Mouse (Mus musculus): ENCODE results near the gene Leo1. TPM values are rescaled to one million over a fixed set of nuclear protein-coding genes. Genes with fewer than 3 reads are reported as not detected.
"Not testable (repeated sequence)": the region's sequence is repeated elsewhere in the genome, so short reads cannot be mapped to it uniquely, and the experiment has no call there.

Leo1 gene
- total RNA-seq, 1 experiment from 2014 or later: 19.3 TPM

- DNase-seq: no peak
These were observed 27.0 kb downstream of the Leo1 start for GRCm38 (mm10) chr9:75468297-75468696.

- DNase-seq: no peak
These were observed 35.9 kb downstream of the Leo1 start for GRCm38 (mm10) chr9:75477212-75477611.

GRCm38 (mm10) chr9:75479106-75479725 lies 37.9 kb downstream of the Leo1 start:
- DNase-seq: no peak

- no peak for DNase-seq
These were observed 39.3 kb downstream of the Leo1 start for GRCm38 (mm10) chr9:75480536-75481075.

- DNase-seq: no peak
These were observed 43.9 kb downstream of the Leo1 start for GRCm38 (mm10) chr9:75485231-75485630.

GRCm38 (mm10) chr9:75488255-75488654 lies 46.9 kb downstream of the Leo1 start:
- not testable (repeated sequence) for DNase-seq

GRCm38 (mm10) chr9:75494407-75495005 lies 53.2 kb downstream of the Leo1 start:
- no peak for DNase-seq

GRCm38 (mm10) chr9:75495945-75496344 lies 54.6 kb downstream of the Leo1 start:
- no peak for DNase-seq

GRCm38 (mm10) chr9:75498571-75498970 lies 57.2 kb downstream of the Leo1 start:
- no peak for DNase-seq

GRCm38 (mm10) chr9:75504311-75504710 lies 63.0 kb downstream of the Leo1 start:
- DNase-seq: no peak

- no peak for DNase-seq
These were observed 70.1 kb downstream of the Leo1 start for GRCm38 (mm10) chr9:75511236-75511939.

GRCm38 (mm10) chr9:75515464-75516113 lies 74.3 kb downstream of the Leo1 start:
- no peak for DNase-seq

Other genes with a start within 250 kb of the Leo1 start
- 3.8 and 4.8 TPM in 2 replicates for gene Myo5c, start 209.5 kb upstream of the Leo1 start, total RNA-seq (2021)
- 36.7 and 37.3 TPM in 2 replicates for gene Gnb5, start 135.2 kb upstream of the Leo1 start, total RNA-seq (2021)
- gene Bcl2l10, start 93.8 kb upstream of the Leo1 start, total RNA-seq (2021): not detected in 2 replicates
- gene Mapk6, start 31.5 kb upstream of the Leo1 start, total RNA-seq (2021): 35.2 and 35.8 TPM in 2 replicates
- 44.1 and 65.6 TPM in 2 replicates for gene Tmod3, start 118.1 kb downstream of the Leo1 start, total RNA-seq (2021)
- gene Tmod2, start 169.8 kb downstream of the Leo1 start, total RNA-seq (2021): 8.2 and 13.4 TPM in 2 replicates
- 14.8 and 19.0 TPM in 2 replicates for gene Lysmd2, start 184.2 kb downstream of the Leo1 start, total RNA-seq (2021)
- gene Scg3, start 242.5 kb downstream of the Leo1 start, total RNA-seq (2021): 24.6 and 28.6 TPM in 2 replicates